Mouse (Mus musculus): ENCODE measurements around the gene Rnf227. TPM values are rescaled to one million over a fixed set of nuclear protein-coding genes. Genes with fewer than 3 reads are reported as not detected.

Rnf227 gene
- polyA plus RNA-seq, 1 experiment from 2014 or later = 26.4 TPM

GRCm38 (mm10) chr11:69332713-69333253 is 7.5 kb upstream of the Rnf227 start:
- H3K4me1 ChIP-seq = peaks cover 17% of the 10 kb centered on the region
- ATAC-seq (ENCODE audit: insufficient number of reproducible peaks, insufficient read depth, low FRiP score, low TSS enrichment, low read depth) = no peak
- no peak overlapping the region for H3K9ac ChIP-seq
- H3K36me3 ChIP-seq = no peaks in the 10 kb centered on the region
- no peaks in the 10 kb centered on the region for H3K9me3 ChIP-seq
- H3K27me3 ChIP-seq = peaks cover 19% of the 10 kb centered on the region
- 39% methylated on average over 8 of the region's 8 CpGs for WGBS
- H3K4me2 ChIP-seq = peak overlapping the region; percentile 63
- H3K27ac ChIP-seq = peak overlapping the region; percentile 52
- H3K4me3 ChIP-seq = 0 out of 2 replicates have a peak overlapping the region, but pooled peaks have one; percentile 45

- WGBS = 63% methylated on average over 3 of the region's 3 CpGs
- ATAC-seq (ENCODE audit: insufficient number of reproducible peaks, insufficient read depth, low FRiP score, low TSS enrichment, low read depth) = no peak
- Histone ChIP-seq H3K9me3 (no peaks in the 10 kb centered on the region), H3K4me3 (no peak overlapping the region), H3K27me3 (0 out of 2 replicates have a peak, but pooled peaks cover 9% of the 10 kb centered on the region), H3K27ac (no peak overlapping the region), H3K4me1 (peaks cover 17% of the 10 kb centered on the region), H3K4me2 (no peak overlapping the region), H3K36me3 (no peaks in the 10 kb centered on the region), H3K9ac (no peak overlapping the region)
Observed at GRCm38 (mm10) chr11:69333922-69334321, 6.3 kb upstream of the Rnf227 start.

- Histone ChIP-seq H3K27me3 (0 out of 2 replicates have a peak, but pooled peaks cover 3% of the 10 kb centered on the region), H3K4me1 (peaks cover 20% of the 10 kb centered on the region), H3K4me3 (no peak overlapping the region), H3K9ac (no peak overlapping the region), H3K27ac (no peak overlapping the region), H3K36me3 (no peaks in the 10 kb centered on the region), H3K9me3 (no peaks in the 10 kb centered on the region), H3K4me2 (no peak overlapping the region)
- WGBS = 76% methylated on average over 4 of the region's 4 CpGs
- no peak for ATAC-seq (ENCODE audit: insufficient number of reproducible peaks, insufficient read depth, low FRiP score, low TSS enrichment, low read depth)
Observed at GRCm38 (mm10) chr11:69334796-69335195, 5.5 kb upstream of the Rnf227 start.

- Histone ChIP-seq H3K4me2 (no peak overlapping the region), H3K36me3 (peaks cover 89% of the 10 kb centered on the region), H3K4me1 (peaks cover 2% of the 10 kb centered on the region), H3K4me3 (no peak overlapping the region), H3K27ac (no peak overlapping the region), H3K9ac (no peak overlapping the region), H3K9me3 (no peaks in the 10 kb centered on the region), H3K27me3 (no peaks in the 10 kb centered on the region)
- WGBS = 92% methylated on average over 26 of the region's 26 CpGs
- no peak for ATAC-seq (ENCODE audit: insufficient number of reproducible peaks, insufficient read depth, low FRiP score, low TSS enrichment, low read depth)
Observed at GRCm38 (mm10) chr11:69346441-69346840, 6.2 kb downstream of the Rnf227 start.

- no peak overlapping the region for H3K27ac ChIP-seq
- H3K4me2 ChIP-seq = no peak overlapping the region
- no peaks in the 10 kb centered on the region for H3K9me3 ChIP-seq
- peaks cover 99% of the 10 kb centered on the region for H3K36me3 ChIP-seq
- H3K27me3 ChIP-seq = no peaks in the 10 kb centered on the region
- 90% methylated on average over 5 of the region's 5 CpGs for whole genome bisulfite sequencing
- no peaks in the 10 kb centered on the region for H3K4me1 ChIP-seq
- no peak overlapping the region for H3K4me3 ChIP-seq
- H3K9ac ChIP-seq = no peak overlapping the region
- ATAC-seq (ENCODE audit: insufficient number of reproducible peaks, insufficient read depth, low FRiP score, low TSS enrichment, low read depth) = no peak
Observed at GRCm38 (mm10) chr11:69356544-69356943, 16.3 kb downstream of the Rnf227 start.

GRCm38 (mm10) chr11:69357690-69358089 is 17.4 kb downstream of the Rnf227 start:
- no peak overlapping the region for H3K27ac ChIP-seq
- H3K9ac ChIP-seq = no peak overlapping the region
- 78% methylated on average over 12 of the region's 12 CpGs for WGBS
- ATAC-seq (ENCODE audit: insufficient number of reproducible peaks, insufficient read depth, low FRiP score, low TSS enrichment, low read depth) = no peak
- H3K9me3 ChIP-seq = no peaks in the 10 kb centered on the region
- H3K27me3 ChIP-seq = no peaks in the 10 kb centered on the region
- peaks cover 2% of the 10 kb centered on the region for H3K4me1 ChIP-seq
- H3K36me3 ChIP-seq = peaks cover 99% of the 10 kb centered on the region
- no peak overlapping the region for H3K4me3 ChIP-seq
- H3K4me2 ChIP-seq = no peak overlapping the region

GRCm38 (mm10) chr11:69362021-69362420 is 21.8 kb downstream of the Rnf227 start:
- H3K36me3 ChIP-seq = peaks cover 76% of the 10 kb centered on the region
- H3K4me1 ChIP-seq = peaks cover 38% of the 10 kb centered on the region
- H3K4me3 ChIP-seq = no peak overlapping the region
- WGBS = 45% methylated on average over 7 of the region's 7 CpGs
- H3K9me3 ChIP-seq = no peaks in the 10 kb centered on the region
- no peak for ATAC-seq (ENCODE audit: insufficient number of reproducible peaks, insufficient read depth, low FRiP score, low TSS enrichment, low read depth)
- H3K9ac ChIP-seq = no peak overlapping the region
- H3K27ac ChIP-seq = no peak overlapping the region
- H3K4me2 ChIP-seq = no peak overlapping the region
- H3K27me3 ChIP-seq = no peaks in the 10 kb centered on the region

GRCm38 (mm10) chr11:69362479-69362878 is 22.2 kb downstream of the Rnf227 start:
- no peaks in the 10 kb centered on the region for H3K27me3 ChIP-seq
- H3K27ac ChIP-seq = no peak overlapping the region
- H3K4me2 ChIP-seq = no peak overlapping the region
- H3K4me3 ChIP-seq = no peak overlapping the region
- no peaks in the 10 kb centered on the region for H3K9me3 ChIP-seq
- peaks cover 38% of the 10 kb centered on the region for H3K4me1 ChIP-seq
- no peak for ATAC-seq (ENCODE audit: insufficient number of reproducible peaks, insufficient read depth, low FRiP score, low TSS enrichment, low read depth)
- no peak overlapping the region for H3K9ac ChIP-seq
- WGBS = 26% methylated on average over 2 of the region's 2 CpGs
- H3K36me3 ChIP-seq = peaks cover 71% of the 10 kb centered on the region

- H3K4me3 ChIP-seq = no peak overlapping the region; the same call in 1 of the 2 replicates
- peaks cover 52% of the 10 kb centered on the region for H3K36me3 ChIP-seq
- H3K4me1 ChIP-seq = peaks cover 38% of the 10 kb centered on the region
- 40% methylated on average over 8 of the region's 8 CpGs for WGBS
- ATAC-seq (ENCODE audit: insufficient number of reproducible peaks, insufficient read depth, low FRiP score, low TSS enrichment, low read depth) = no peak
- peak overlapping the region; percentile 100 for H3K27ac ChIP-seq
- H3K4me2 ChIP-seq = peak overlapping the region; percentile 97
- H3K9ac ChIP-seq = peak overlapping the region; percentile 80; the same call in 1 of the 2 replicates
- H3K9me3 ChIP-seq = no peaks in the 10 kb centered on the region
- no peaks in the 10 kb centered on the region for H3K27me3 ChIP-seq
Observed at GRCm38 (mm10) chr11:69364376-69364775, 24.1 kb downstream of the Rnf227 start.

GRCm38 (mm10) chr11:69364910-69365309 is 24.6 kb downstream of the Rnf227 start:
- ATAC-seq (ENCODE audit: insufficient number of reproducible peaks, insufficient read depth, low FRiP score, low TSS enrichment, low read depth) = no peak; the same call in 1 of the 2 replicates
- H3K9ac ChIP-seq = peak overlapping the region; percentile 80
- H3K9me3 ChIP-seq = no peaks in the 10 kb centered on the region
- peaks cover 47% of the 10 kb centered on the region for H3K36me3 ChIP-seq
- peaks cover 38% of the 10 kb centered on the region for H3K4me1 ChIP-seq
- WGBS = 5% methylated on average over 6 of the region's 6 CpGs
- no peaks in the 10 kb centered on the region for H3K27me3 ChIP-seq
- peak overlapping the region; percentile 84 for H3K4me3 ChIP-seq
- peak overlapping the region; percentile 97 for H3K4me2 ChIP-seq
- H3K27ac ChIP-seq = peak overlapping the region; percentile 100

- H3K36me3 ChIP-seq = peaks cover 39% of the 10 kb centered on the region
- H3K4me1 ChIP-seq = peaks cover 41% of the 10 kb centered on the region
- H3K27me3 ChIP-seq = no peaks in the 10 kb centered on the region
- no peaks in the 10 kb centered on the region for H3K9me3 ChIP-seq
- H3K4me3 ChIP-seq = peak overlapping the region; percentile 84
- peak overlapping the region; percentile 80 for H3K9ac ChIP-seq
- 11% methylated on average over 6 of the region's 6 CpGs for WGBS
- no peak for ATAC-seq (ENCODE audit: insufficient number of reproducible peaks, insufficient read depth, low FRiP score, low TSS enrichment, low read depth)
- peak overlapping the region; percentile 97 for H3K4me2 ChIP-seq
- peak overlapping the region; percentile 100 for H3K27ac ChIP-seq
Observed at GRCm38 (mm10) chr11:69365722-69366121, 25.5 kb downstream of the Rnf227 start.

GRCm38 (mm10) chr11:69366157-69366854 is 26.0 kb downstream of the Rnf227 start:
- Histone ChIP-seq H3K36me3 (peaks cover 33% of the 10 kb centered on the region), H3K27me3 (no peaks in the 10 kb centered on the region), H3K4me2 (peak overlapping the region; percentile 97), H3K4me1 (peaks cover 46% of the 10 kb centered on the region), H3K9ac (peak overlapping the region; percentile 80), H3K27ac (peak overlapping the region; percentile 100), H3K9me3 (no peaks in the 10 kb centered on the region), H3K4me3 (peak overlapping the region; percentile 84)
- under 1% methylated on average over 26 of the region's 26 CpGs for WGBS
- ATAC-seq (ENCODE audit: insufficient number of reproducible peaks, insufficient read depth, low FRiP score, low TSS enrichment, low read depth) = peak; percentile 79
